Mouse (Mus musculus) liver, postnatal 0 days (tissue): Measurements from ENCODE around the gene Acadm. TPM values are rescaled to one million over a fixed set of nuclear protein-coding genes. Genes with fewer than 3 reads are reported as not detected.

Experiments used
- ATAC-seq: fragments of 200-750 bp; cut with Nextera tagmentation; 2 replicates; pipeline ENCODE4 v1.8.0; 2017; ENCODE audit warnings: mild to moderate bottlenecking, moderate library complexity
- DNase-seq: peaks from one replicate; pipeline ENCODE4 v3.0.0-alpha.2; 2016
- H3K27ac ChIP-seq: fragments of 300-500 bp; sonication (generic); 2 replicates; pipeline ENCODE4 v1.5.1; 2014; ENCODE audit warnings: antibody characterized with exemption, moderate library complexity, mild to moderate bottlenecking, low read depth
- H3K27me3 ChIP-seq: fragments of 300-500 bp; sonication (generic); 2 replicates; pipeline ENCODE4 v1.6.1; 2014; ENCODE audit warnings: low read length, control low read depth, mixed read lengths; ENCODE audit not compliant: insufficient read depth
- H3K36me3 ChIP-seq: fragments of 300-500 bp; sonication (generic); replicated peaks from 2 replicates; pipeline ENCODE4 v1.6.1; 2014; ENCODE audit warnings: mild to moderate bottlenecking, control low read depth, low read length, moderate library complexity, mixed read lengths; ENCODE audit not compliant: insufficient read depth
- H3K4me1 ChIP-seq: fragments of 300-500 bp; sonication (generic); 2 replicates; pipeline ENCODE4 v1.6.1; 2014; ENCODE audit warnings: antibody characterized with exemption, mild to moderate bottlenecking, control low read depth; ENCODE audit not compliant: insufficient read depth
- H3K4me2 ChIP-seq: fragments of 300-500 bp; sonication (generic); 2 replicates; pipeline ENCODE4 v1.6.1; 2014; ENCODE audit warnings: low read depth, mild to moderate bottlenecking, low read length, moderate library complexity, mixed read lengths
- H3K4me3 ChIP-seq: fragments of 300-500 bp; sonication (generic); 2 replicates; pipeline ENCODE4 v1.5.1; 2014; ENCODE audit warnings: low read depth, low read length
- H3K9ac ChIP-seq: fragments of 300-500 bp; sonication (generic); replicated peaks from 2 replicates; pipeline ENCODE4 v1.6.1; 2014; ENCODE audit warnings: mild to moderate bottlenecking, moderate library complexity
- H3K9me3 ChIP-seq: fragments of 300-500 bp; sonication (generic); 2 replicates; pipeline ENCODE4 v1.6.1; 2016; ENCODE audit warnings: mild to moderate bottlenecking, control low read depth, low read length, mixed read lengths
- CTCF ChIP-seq: sonication (generic); IDR thresholded peaks from 2 replicates; pipeline ENCODE4 v1.5.1; 2016; ENCODE audit warnings: antibody characterized with exemption, low read depth
- EP300 ChIP-seq: IDR thresholded peaks from 2 replicates; pipeline ENCODE4 v1.6.1; 2016; ENCODE audit warnings: antibody characterized with exemption, low read depth, mild to moderate bottlenecking
- WGBS: fragments of 180-500 bp; shearing (Covaris S2); extraction: QIAGEN DNeasy Blood & Tissue Kit; methylation state at CpG from one replicate; pipeline ENCODE4 v1.1.7; 2014; ENCODE audit not compliant: insufficient replicate concordance; 5-methylcytosine and 5-hydroxymethylcytosine counted together
- polyA plus RNA-seq: library from polyadenylated mRNA; unstranded; fragments of >200 nt; fragmentation: Nextera tagmentation; extraction: Ambion mirVana; gene quantifications from 2 replicates; pipeline ENCODE4 v1.2.1, GENCODE M21; 2015

Gene Acadm
- polyA plus RNA-seq, 1 experiment from 2014 or later = 271 TPM

GRCm38 (mm10) chr3:153910489-153910888, 33.9 kb downstream of the Acadm start:
- H3K4me3 ChIP-seq = peak overlapping the region; percentile 69
- H3K36me3 ChIP-seq = peaks cover 61% of the 10 kb centered on the region
- no peaks in the 10 kb centered on the region for H3K27me3 ChIP-seq
- DNase-seq = no peak
- H3K27ac ChIP-seq = peak overlapping the region; percentile 92; the same call in 1 of the 2 replicates
- peak overlapping the region; percentile 83 for H3K9ac ChIP-seq
- peak overlapping the region; percentile 87 for H3K4me2 ChIP-seq
- ATAC-seq = no peak
- peaks cover 36% of the 10 kb centered on the region for H3K4me1 ChIP-seq
- no peak for TF ChIP-seq CTCF
- no peak for TF ChIP-seq EP300
- 48% methylated on average over 7 of the region's 7 CpGs for WGBS
- H3K9me3 ChIP-seq = no peaks in the 10 kb centered on the region

GRCm38 (mm10) chr3:153908919-153909318, 35.5 kb downstream of the Acadm start:
- 0 out of 2 replicates have a peak overlapping the region, but pooled peaks have one; percentile 69 for H3K4me3 ChIP-seq
- H3K4me1 ChIP-seq = peaks cover 35% of the 10 kb centered on the region
- peaks cover 76% of the 10 kb centered on the region for H3K36me3 ChIP-seq
- H3K9me3 ChIP-seq = no peaks in the 10 kb centered on the region
- ATAC-seq = no peak
- no peak for DNase-seq
- H3K4me2 ChIP-seq = peak overlapping the region; percentile 87
- 65% methylated on average over 5 of the region's 5 CpGs for WGBS
- peak overlapping the region; percentile 26; the same call in 1 of the 2 replicates for H3K27ac ChIP-seq
- H3K27me3 ChIP-seq = no peaks in the 10 kb centered on the region
- TF ChIP-seq CTCF = no peak
- TF ChIP-seq EP300 = no peak
- H3K9ac ChIP-seq = peak overlapping the region; percentile 32; the same call in 1 of the 2 replicates

GRCm38 (mm10) chr3:153906136-153906871, 38.1 kb downstream of the Acadm start, which contains the start of gene Msh4:
TSS of gene Msh4 (minus strand) at chr3:153906138.
- 81% methylated on average over 9 of the region's 9 CpGs for WGBS
- H3K4me1 ChIP-seq = peaks cover 28% of the 10 kb centered on the region

GRCm38 (mm10) chr3:153905251-153906135, 38.9 kb downstream of the Acadm start:
- DNase-seq (no peak), ATAC-seq (peak; percentile 22; the same call in 1 of the 2 replicates)
- no peak overlapping the region for H3K9ac ChIP-seq
- no peak overlapping the region for H3K4me2 ChIP-seq
- no peaks in the 10 kb centered on the region for H3K27me3 ChIP-seq
- peaks cover 20% of the 10 kb centered on the region for H3K4me1 ChIP-seq
- no peak overlapping the region for H3K27ac ChIP-seq
- H3K36me3 ChIP-seq = peaks cover 67% of the 10 kb centered on the region
- 90% methylated on average over 49 of the region's 49 CpGs for WGBS
- TF ChIP-seq EP300 (no peak), CTCF (no peak)
- no peaks in the 10 kb centered on the region for H3K9me3 ChIP-seq
- no peak overlapping the region for H3K4me3 ChIP-seq

More at GRCm38 (mm10) chr3:153906136-153906871, 38.1 kb downstream of the Acadm start, which contains the start of gene Msh4:
- DNase-seq (no peak), ATAC-seq (no peak)
- H3K4me3 ChIP-seq = no peak within 1 kb of the TSS
- no peak within 1 kb of the TSS for H3K27ac ChIP-seq
- no peaks in the 10 kb centered on the region for H3K9me3 ChIP-seq
- peaks cover 75% of the 10 kb centered on the region for H3K36me3 ChIP-seq
- no peak within 1 kb of the TSS for H3K4me2 ChIP-seq
- H3K9ac ChIP-seq = no peak within 1 kb of the TSS
- TF ChIP-seq EP300 = no peak
- no peak for TF ChIP-seq CTCF
- H3K27me3 ChIP-seq = no peaks in the 10 kb centered on the region

- no peaks in the 10 kb centered on the region for H3K27me3 ChIP-seq
- no peak overlapping the region for H3K9ac ChIP-seq
- no peak overlapping the region for H3K27ac ChIP-seq
- peaks cover 58% of the 10 kb centered on the region for H3K36me3 ChIP-seq
- WGBS = 48% methylated on average over 6 of the region's 6 CpGs
- peaks cover 12% of the 10 kb centered on the region for H3K4me1 ChIP-seq
- TF ChIP-seq EP300 (no peak), CTCF (peak; percentile 78)
- no peak overlapping the region for H3K4me3 ChIP-seq
- DNase-seq (peak; percentile 61), ATAC-seq (peak; percentile 60)
- H3K4me2 ChIP-seq = no peak overlapping the region
- H3K9me3 ChIP-seq = no peaks in the 10 kb centered on the region
These were observed 39.8 kb downstream of the Acadm start for GRCm38 (mm10) chr3:153904586-153904985.

DNA sequence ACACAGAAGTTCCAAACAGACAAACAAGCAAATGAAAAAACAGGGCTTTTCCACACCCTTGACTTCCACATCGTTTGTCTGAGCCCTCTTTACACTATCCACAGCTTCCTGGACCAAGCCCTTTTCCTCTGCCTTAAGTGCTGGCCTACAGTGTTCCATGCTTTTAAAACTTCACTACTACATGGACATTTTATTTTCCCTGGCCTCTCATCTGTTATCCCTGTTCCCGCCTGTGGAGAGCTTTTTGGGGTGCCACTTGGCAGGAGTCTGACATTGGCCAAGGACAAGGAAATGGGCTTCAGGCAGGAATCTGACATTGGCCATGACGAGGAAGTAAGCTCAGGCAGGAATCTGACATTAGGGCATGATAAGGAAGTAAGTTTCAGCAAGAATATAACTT, 41.8 kb downstream of the Acadm start:
- H3K36me3 ChIP-seq = peaks cover 38% of the 10 kb centered on the region
- no peak for DNase-seq
- no peak for ATAC-seq
- no peaks in the 10 kb centered on the region for H3K4me1 ChIP-seq
- H3K4me3 ChIP-seq = no peak overlapping the region
- H3K9ac ChIP-seq = no peak overlapping the region
- no peaks in the 10 kb centered on the region for H3K9me3 ChIP-seq
- 41% methylated on average over 3 of the region's 3 CpGs for WGBS
- no peaks in the 10 kb centered on the region for H3K27me3 ChIP-seq
- TF ChIP-seq EP300 (no peak), CTCF (no peak)
- no peak overlapping the region for H3K27ac ChIP-seq
- no peak overlapping the region for H3K4me2 ChIP-seq
